Mouse (Mus musculus): ENCODE data around the gene AI661453. TPM values are rescaled to one million over a fixed set of nuclear protein-coding genes. Genes with fewer than 3 reads are reported as not detected.
"Not testable (repeated sequence)": the region's sequence is repeated elsewhere in the genome, so short reads cannot be mapped to it uniquely, and the experiment has no call there.

The AI661453 gene
- total RNA-seq, 2 experiments from 2014 or later, result 0.49 to 0.59 TPM

DNA sequence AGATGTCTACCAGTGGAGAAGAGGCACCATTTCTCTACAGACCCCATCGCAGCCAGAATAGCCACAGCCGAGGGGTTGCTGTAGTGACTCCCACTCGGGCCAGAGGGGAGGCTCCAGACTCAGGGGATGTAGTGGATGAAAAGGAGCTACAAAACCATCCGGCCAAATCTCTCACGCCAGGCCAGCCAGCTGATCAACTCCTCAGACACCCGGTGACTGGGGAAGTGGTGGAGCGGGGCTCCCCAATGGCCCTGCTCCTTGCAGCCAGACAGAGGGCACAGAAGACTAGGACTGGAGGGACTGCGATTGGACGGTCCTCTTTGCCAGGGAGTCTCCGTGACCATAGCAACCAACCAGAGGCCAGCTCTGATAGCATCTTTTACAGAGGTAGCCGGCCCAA is 31.2 kb downstream of the AI661453 start:
- no peak for DNase-seq

- no peak for DNase-seq
Observed at GRCm38 (mm10) chr17:47468063-47468462, 31.6 kb downstream of the AI661453 start.

DNA sequence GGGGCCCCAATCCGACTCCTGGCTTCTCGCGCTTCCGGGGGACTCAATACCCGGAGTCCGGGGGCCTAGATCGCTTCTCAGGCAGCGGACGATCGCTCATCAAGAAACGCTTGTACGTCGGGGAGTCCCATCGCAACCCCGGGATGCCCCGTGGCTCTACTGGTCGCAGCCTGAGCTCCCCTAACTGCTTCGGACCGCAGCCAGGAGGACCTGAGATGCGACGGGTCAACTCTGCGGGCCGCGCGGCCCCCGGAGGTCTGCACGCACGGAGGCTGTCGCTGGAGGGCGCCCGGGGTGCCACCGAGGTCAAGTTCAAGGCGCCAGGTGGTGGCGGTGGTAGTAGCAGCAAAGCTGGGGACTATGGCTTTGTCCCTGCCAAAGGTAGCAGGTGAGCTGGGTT is 32.1 kb downstream of the AI661453 start:
- DNase-seq, result no peak

DNA sequence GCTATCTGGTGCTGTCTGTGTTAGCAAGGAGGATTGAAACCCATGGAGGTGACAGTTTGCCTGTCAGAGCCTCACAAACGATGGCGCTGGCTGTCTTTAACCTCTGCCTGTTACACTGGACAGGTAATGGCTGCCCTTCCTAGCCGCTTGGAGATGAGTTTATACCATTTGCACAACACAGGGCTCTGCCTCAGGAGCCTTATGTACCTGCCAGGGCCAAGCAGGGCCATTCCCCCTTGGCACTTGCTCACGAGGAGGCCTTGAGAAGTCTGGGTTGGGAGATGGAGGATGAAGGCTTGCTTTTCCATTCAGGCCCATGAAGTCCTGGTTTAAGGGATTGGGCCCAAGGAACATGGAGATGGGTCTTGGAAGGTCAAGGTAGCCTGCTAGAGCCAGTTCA is 33.2 kb downstream of the AI661453 start:
- DNase-seq, result no peak

- no peak for DNase-seq
Observed at GRCm38 (mm10) chr17:47470121-47470520, 33.7 kb downstream of the AI661453 start.

GRCm38 (mm10) chr17:47470686-47471085 is 34.3 kb downstream of the AI661453 start:
- no peak for DNase-seq

DNA sequence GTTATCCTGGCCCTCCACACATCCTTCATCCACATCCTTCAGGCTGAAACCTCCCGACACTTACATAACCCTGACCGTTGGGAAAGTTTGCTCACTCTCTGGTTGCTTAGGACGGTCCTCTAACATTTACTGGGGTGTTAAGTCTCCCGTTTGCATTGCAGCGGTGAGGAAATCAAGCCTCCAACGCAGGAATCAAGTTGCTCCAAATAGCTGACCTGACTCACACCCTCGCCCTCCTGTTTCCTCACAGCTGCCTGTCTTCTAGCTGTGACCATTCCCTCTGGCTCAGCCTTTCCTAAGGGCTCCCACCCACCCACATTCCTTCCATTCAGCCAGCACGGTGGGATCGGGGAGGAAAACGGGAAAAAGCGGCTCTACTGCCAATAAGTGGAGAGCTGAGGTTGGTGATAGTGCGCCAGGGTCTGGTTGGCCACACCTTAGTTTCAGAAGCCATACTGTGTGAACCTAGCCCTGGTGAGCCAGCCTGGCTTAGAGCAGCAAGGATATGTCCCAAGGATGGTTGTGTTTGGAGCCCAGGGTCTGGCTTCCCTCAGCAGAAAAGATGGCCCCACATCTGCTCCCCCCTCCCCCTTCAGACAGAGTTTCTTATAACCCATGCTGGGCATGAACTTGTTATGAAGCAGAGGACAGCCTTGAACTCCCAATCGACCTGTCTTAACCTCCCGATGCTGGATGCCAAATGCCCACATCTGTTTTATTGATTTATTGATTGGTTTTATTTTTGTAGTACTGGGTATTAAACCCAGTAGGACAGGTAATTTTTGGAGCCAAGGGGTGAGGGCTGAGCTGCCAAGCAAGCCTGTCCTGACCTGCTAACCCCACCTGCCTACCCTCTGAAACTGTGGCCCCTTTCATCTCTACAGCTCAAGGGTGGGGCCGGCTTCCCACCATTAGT is 36.3 kb downstream of the AI661453 start:
- DNase-seq, result no peak

DNA sequence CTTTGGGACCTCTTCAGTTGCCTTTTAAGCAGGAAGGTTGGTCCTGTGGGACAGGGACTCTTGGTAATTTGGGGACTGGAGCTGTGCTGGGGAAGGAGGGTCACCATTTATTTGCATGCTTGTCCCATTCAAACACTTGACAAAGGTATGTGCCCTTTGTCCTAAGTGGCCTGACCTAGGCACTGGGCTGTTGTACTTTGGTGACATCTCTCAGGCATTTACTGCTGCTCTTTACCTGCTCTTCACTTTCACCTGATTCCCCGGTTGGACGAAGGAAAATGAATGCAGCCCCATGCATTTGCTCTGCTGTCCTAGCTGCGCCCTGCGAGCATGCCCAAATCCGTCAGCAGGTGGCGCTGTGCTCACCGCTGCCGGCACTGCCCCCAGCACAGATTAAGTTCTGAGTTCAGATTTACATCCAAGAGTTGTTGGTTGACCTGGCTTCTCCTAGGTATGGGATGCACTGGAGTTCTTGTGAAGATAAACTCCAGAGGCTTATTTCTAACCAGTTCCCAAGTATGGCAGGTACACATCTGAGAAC is 37.1 kb downstream of the AI661453 start:
- no peak for DNase-seq

- no peak for DNase-seq
Observed at GRCm38 (mm10) chr17:47474250-47474649, 37.8 kb downstream of the AI661453 start.

- no peak for DNase-seq
Observed at GRCm38 (mm10) chr17:47475181-47475580, 38.8 kb downstream of the AI661453 start.

DNA sequence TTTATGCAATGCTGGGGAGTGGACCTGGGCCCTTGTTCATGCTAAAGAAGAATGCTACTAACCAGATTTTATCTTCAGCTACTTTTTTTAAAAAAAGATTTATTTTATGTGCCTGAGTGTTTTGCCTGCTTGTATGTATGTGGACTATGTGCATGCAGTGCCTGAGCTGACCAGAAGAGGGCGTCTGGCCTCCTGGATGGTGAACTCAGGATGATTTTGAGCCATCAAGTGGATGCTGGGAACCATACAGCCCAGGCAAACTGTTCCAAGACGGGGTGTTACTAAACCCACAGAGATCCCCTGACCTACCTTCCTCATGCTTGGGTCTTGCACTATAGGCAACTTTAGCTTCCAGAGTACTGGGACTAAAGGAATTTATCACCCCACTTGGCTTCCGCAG is 39.3 kb downstream of the AI661453 start:
- DNase-seq, result no peak

- no peak for DNase-seq
Observed at GRCm38 (mm10) chr17:47479887-47480286, 43.5 kb downstream of the AI661453 start.

DNA sequence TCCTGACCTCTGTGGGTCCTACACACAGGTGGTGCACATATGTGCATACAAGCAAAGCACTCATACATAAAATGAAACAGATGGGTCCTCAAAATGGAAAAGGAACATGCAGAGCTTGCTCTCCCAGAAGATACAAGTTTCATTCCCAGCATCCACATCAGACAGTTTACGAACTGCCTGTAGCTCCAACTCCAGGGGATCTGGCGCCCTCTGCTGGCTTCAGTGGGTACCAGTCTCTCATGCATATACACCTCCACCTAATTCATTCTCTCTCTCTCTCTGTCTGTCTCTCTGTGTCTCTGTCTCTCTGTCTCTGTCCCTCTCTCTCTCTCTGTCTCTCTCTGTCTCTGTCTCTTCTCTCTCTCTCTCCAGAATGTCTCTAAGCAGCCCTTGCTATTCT is 46.0 kb downstream of the AI661453 start:
- no peak for DNase-seq

DNA sequence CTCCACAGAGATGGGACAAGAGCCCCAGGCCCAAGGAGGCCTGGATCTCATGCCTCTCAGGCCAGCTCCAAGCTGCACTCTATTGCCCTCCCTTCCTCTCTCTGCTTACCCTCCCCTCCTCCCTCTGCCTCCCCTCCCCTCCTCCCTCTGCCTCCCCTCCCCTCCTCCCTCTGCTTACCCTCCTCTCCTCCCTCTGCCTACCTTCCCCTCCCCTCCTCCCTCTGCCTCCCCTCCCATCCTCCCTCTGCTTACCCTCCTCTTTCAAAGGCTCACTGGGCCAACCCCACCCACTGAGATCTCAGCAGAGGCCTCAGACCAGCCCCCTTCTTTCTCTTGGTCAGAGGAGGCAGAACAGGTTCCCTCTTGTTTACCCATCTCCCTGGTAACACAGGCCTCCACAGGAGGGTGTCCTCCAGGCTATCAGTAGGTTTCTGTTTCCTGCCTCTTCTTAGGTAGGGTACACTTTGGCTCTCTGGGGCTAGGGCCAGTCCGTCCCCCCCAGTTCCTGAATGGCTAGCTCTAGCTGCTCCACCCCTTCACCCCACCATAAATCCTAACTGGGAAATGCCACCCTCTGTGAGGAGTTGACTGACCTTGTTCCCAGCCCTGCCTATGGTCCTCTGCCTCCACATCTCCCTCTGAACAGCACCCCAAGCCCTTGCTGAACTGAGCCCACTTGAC is 48.0 kb downstream of the AI661453 start:
- DNase-seq, result no peak

DNA sequence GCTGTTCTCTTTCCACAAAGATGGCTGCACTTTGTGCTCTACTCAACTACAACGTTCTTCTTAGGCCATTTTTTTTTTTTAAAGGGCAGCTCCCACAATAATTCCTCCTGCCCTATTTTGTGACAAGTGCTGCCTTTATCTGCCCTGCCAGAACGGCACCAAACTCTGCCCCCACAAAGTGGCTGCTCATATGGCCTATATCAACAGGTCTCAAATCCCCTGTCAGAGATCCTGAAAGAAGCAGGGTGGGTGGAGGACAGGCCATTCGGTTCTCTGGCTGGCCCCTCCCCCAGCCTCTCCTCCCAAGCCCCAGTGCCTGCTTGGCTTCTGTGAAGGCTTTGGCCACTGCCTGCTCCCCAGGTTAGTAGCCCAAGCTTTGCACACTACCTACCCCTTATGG is 48.6 kb downstream of the AI661453 start:
- peak; percentile 4 for DNase-seq

DNA sequence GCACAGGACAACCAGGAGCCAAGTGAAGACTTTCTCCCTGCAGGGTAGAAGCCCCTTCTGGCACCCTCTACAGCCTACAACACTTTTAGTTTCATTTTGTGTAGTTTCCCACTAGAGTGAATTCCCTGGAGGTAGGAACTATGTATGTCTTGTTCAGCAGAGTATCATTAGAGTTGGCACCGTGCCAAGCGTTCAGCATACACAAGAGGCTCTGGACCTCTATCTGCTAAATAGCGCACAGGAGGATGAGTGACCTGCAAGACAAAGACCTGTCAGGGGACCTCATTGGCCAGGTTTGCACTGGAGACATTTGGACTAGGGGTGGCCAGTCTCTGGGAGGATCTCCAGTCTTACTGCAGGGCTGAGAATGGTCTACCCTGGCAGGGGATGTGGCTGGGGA is 49.4 kb downstream of the AI661453 start:
- DNase-seq, result no peak

DNA sequence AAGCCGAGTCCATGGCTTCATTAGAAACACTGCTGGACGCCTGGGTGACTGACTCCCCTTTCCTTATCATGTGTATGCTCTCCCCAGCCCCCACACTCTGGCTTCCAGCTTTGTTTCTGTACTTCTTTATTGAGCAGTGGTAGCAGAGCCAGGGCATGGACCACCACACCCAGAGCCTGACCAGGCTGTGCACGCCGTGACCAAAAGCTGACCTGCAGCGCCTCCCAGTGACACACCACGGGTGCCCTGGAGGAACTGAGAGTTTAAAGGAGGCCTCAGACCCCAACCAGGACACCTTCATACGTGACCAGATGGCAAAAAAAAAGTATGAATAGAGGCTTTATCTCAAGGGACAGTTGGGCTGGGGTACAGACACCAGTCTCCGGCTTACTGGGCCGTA is 54.4 kb downstream of the AI661453 start:
- no peak for DNase-seq

DNA sequence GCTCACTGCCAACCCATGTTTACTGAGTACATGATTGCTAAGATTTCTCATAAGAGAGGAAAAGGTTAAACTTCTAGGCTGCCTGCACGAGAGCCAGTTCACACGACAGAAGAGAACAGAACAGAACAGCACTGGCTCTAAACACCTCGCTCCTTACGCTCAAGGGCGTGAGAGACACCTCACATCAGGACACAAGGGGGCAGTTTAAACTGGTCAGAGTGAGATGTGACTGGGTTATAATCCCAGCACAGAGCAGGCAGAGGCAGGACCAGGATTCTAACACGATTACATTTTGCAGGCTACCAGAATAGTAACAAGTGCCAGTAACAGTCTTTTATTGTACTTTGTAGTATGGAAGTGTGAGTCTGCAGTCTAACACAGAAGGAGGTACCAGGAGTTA is 56.3 kb downstream of the AI661453 start:
- no peak for DNase-seq

DNA sequence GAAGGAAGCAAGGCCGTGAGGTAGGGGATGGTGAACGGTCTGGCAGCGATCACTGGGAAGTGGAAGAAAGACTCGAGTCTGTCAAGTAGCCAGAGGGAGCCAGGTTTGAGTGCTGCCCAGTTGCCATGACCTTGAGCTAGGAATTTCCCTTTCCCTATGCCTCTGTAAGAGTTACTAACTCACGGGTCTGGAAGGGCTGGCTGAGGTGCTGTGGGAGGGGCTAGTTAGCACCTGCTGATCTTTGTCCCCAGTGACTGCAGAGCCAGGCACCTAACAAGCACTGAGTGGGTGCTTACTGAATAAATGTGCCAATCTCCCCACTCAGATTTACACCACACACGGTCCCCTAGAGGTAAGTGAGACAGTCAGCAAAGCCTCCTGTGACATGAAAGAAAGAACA is 57.2 kb downstream of the AI661453 start:
- no peak for DNase-seq

GRCm38 (mm10) chr17:47494132-47494531 is 57.7 kb downstream of the AI661453 start:
- no peak for DNase-seq

- no peak for DNase-seq
Observed at GRCm38 (mm10) chr17:47501531-47501930, 65.1 kb downstream of the AI661453 start.

DNA sequence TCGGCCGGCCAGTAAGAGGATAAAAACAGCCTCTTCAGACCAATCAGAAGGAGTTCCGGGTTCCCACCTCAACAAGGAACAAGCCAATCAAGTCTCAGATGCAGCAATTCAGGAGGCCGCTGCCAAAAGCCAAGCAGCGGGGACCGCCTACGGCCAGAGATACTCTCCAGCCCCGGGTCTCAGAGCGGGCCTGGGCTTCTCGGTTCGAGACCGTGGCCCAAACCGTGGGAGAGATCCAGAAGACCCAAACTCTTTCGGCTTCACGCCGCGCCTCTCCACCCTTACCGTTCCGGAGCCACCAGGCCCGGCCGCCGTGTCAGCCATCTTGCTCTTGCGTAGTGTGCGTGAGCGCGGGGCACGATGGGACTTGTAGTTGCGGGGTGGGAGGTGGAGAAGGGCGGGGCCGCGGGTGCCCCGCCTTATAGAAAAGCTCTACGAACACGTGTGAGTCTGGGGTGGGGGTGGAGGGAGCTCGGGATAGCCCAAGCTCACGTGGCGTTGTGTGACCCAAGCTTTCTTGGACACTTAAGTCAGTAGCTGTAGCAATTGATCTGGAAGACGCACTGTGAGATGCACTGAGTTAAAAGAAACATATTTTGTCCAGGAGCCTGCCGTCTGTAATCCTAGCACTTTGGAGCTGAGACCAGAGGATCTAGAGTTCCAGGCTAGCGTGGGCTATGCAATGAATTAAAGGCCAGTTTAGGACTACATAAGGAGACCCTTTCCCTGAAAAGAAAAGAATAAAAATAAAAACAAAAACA is 65.7 kb downstream of the AI661453 start, which contains the start of gene Taf8:
Gene Taf8 (minus strand): TSS at position 347 of the 761 bp plus-strand sequence.
- DNase-seq, result peak; percentile 94

DNA sequence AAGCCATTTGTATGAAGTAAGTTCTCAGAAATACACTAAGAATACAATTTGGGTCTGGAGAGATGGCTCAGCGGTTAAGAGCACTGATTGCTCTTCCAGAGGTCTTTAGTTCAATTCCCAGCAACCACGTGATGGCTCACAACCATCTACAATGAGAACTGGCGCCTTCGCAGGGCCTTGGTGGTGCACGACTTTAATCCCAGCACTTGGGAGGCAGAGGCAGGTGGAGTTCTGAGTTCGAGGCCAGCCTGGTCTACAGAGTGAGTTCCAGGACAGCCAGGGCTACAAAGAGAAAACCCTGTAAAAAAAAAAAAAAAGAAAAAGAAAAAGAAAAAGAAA is 66.3 kb downstream of the AI661453 start:
- not testable (repeated sequence) for DNase-seq

All from gastrocnemius, postnatal 25 days (tissue).